Mouse (Mus musculus) urinary bladder, adult 2 months (tissue): ENCODE data around the gene Lsamp. TPM values are rescaled to one million over a fixed set of nuclear protein-coding genes. Genes with fewer than 3 reads are reported as not detected.

Experiments
- DNase-seq: peaks from one replicate; pipeline ENCODE4 v3.0.0; 2022; ENCODE audit warnings: low spot score
- polyA plus RNA-seq: library from polyadenylated mRNA; depleted of rRNA; stranded (reverse); fragments of >200 nt; gene quantifications from 2 replicates; pipeline ENCODE4 v1.2.3, GENCODE M21; 2012

Lsamp gene
- polyA plus RNA-seq, 1 experiment = 4.7 TPM

DNA sequence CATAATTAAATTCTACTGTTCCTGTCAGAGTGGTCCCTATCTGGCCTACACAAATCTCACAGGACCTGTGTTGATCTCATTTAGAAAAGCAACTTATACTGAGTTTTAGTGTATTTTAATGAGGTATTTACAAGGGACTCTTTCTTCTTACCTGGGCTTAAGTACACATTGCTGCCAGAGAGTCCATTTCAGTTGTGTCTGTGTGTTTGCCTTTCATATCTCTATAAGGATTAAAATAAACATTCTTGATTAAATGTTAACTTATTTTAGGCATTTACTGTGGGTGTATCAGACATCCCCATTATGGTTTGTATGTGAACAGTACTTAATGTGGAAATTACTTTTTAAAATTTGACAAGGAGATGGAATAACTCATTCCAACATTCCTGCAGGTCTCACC lies 963.9 kb downstream of the Lsamp start:
- no peak for DNase-seq

DNA sequence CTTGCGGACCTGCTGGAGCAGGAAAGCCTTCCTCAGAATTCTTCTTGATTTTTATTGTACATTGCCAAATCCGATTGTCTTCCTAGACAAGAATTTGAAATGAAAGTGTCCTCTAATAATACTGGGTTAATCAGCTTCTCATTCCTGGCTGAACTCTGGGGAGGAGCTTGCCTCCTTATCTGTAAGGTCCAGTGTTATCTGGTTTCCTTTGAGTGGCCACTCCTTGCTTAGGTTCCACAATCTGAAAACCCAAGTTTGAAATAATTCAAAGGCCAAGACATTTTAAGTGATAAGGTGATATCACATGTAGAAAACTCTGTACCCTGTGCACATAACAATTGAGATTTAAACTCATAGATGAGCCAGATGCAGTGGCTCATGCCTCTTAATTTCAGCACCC lies 975.0 kb downstream of the Lsamp start:
- no peak for DNase-seq

DNA sequence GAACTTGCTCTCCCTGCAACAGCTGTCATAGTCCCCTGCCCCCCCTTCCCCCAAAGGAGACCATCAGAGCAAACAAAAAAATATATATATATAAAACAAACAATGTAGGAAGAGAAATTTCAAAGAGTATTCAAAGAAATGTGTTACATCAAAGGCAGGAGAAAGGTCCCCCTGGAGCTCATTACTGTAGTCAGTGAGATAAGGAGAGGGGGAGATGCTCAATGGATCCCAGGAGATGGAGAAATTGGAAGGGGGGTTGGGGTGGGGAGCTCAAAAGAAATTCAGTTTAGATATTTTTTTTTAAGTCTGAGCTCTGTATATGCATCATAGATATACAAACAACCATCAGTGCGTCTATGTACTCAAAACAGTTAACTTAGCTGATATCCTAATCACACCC lies 976.4 kb downstream of the Lsamp start:
- no peak for DNase-seq

DNA sequence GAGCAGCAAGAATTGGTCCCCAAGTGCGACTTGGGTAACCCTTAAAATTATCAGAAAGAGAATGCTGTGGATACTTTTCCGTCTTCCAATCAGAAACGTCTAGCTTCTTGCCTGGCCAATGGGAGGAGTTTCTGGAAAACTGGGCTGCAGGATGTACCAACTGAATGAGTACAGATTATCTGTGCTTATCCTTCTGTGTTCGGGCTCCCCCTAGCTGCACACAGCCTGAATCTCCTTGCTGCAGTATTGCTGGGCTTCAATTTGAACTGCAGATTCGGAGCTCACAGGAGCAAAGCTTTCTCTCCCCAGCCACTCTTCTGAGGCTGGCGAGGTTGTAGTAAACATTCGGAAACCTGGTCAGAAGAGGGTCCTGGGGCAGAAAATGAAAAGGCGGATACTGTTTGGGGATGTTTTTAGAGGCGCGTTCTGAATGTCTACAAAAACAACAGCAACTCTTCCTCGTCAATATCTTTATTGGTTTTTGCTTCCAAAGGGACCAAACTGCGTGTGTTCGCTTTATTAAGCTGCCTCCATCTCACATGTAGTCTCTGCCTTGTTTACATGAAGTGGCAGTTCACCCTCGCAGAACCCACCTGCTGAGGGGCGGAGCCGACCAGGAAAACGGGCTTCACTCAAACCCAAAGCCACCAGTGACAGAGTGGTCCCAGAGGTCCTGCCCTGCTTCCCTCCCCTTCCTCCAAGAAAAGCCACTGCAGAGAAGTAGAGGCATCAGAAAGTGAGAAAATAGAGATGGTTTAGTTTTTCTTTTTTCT lies 984.1 kb downstream of the Lsamp start:
- DNase-seq = peak; percentile 28

DNA sequence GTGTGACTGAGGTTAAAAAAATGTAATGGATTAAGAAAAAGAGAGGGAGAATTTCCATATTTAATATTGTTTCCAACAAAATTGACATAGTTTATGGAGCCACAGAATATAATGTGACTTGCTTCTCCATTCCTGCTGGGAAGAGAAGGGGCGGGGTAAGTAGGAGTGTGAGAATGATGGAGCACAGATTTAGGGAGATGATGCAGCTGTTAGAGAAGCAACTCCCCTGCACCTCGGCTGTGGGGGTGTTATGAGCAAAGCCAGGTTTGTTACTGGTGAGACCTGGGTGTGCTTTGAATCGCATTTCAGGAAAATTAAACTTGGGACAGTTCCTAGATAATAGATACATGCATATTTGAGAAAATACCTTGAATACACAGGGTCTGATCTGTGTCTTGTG lies 987.2 kb downstream of the Lsamp start:
- no peak for DNase-seq

DNA sequence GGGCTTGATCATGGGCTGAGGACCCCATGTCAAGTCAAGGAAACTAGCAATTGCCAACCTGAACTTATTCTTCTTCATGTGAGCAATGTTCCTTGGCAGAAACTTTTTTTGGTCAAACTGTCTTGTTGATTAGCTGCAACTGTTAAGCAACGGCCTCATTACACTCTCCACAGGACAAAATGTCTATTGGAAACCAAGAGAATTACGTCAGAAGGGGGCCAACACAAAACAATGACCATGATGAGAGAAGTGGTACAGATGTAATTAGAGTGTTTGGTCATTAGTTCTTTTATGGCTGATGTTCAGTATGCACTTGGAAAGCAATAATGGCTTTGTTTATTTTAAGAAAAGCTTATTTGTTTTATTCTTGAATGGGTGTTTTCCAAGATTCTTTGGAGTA lies 989.9 kb downstream of the Lsamp start:
- DNase-seq = no peak

DNA sequence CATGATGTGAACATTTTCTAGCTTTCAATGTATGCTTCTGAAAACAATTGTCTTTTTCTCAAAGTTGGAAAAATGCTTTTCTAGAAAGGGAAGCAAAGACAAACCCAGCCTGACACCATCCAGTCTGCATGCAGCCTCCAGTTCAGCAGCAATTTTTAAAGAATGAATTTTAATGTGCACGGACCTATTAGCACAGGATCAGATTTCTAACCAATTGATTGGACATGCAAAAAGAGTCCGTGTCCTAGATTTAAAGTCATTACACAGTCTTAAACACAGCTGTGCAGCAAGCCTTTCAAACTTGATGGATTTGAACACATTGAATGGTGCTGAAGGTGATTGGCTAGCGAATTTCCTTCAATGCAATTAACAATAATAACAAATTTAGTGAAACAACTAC lies 998.9 kb downstream of the Lsamp start:
- no peak for DNase-seq

DNA sequence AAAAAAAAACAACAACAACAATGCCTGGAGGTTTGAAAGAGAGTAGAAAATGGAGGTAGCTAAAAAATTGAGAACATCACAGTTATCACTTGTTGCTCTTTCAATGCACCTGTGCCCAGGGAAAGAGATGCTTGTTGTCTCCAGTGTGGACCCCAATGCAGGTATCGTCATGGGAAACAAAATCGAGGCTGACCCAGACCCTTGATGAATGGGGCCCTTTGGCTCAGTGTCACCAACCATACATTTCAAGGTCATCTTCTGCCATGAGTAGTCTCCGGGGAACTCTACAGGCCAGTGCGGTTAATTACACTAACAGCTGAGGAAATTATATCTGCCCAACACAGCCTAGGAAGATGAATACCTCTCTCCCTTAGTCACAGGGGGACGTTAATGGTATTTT lies 1023.4 kb downstream of the Lsamp start:
- no peak for DNase-seq

DNA sequence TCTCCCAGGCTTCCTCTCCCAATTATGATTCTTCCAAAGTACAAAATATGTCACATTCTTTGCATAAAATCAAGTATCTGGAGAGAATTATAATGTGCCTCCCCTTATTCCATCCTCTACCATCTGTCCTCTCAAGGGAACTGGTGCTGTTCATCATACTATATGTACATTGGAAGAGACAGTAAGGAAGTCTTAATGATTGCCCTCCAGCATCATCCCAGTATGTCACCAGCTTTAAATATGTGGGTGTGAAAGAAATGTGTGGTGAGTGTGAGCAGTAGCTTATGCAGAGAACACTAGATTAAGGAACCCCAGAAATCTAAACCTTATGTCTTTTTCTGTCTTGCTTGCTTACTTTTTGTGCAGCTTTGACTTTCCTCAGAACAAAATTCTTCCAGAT lies 1050.6 kb downstream of the Lsamp start:
- no peak for DNase-seq

DNA sequence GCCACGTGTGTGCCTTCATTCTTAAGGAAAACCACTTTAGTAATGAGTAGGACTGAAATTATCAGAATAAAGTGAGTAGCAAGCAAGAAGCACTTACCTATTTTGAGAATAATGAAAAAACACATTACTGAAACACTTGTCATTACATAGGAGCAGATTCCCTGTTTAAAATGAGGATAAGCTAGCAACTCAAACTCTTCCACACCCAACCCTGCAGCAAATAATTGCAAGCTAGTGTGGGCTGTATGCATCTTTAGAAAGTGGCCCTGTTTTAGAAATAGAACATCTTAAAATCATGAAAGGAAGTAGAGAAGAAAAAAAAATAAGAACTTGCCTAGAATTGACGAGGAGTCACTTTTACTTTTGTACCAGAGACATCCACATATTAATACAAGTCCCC lies 1057.5 kb downstream of the Lsamp start:
- no peak for DNase-seq

DNA sequence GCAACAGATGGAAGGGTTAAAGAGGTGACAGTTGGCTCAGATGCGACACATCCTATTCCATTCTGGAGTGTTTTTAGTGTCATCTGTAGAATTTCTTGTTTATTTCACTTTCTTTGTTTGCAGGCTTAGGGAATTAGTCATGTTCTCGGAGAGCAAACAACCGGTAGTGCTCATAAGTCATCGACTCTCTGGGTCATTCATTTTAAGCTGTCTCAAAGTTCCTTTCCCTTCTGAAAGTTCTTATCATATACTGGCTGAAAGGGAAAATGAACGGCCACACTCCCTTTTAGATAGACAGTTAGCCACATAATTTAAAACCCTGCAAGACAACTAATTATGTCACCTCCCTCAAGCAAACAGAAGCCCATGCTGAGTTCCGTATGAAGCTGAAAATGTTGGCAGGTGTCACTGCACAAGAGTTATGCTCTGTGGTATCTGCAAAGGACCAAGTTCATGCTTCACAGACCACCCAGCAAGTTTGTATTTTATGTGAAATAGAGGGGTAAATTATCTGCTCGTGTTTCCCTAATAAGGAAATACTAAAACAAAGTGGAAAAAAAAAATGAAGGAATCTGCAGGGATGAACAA lies 1079.2 kb downstream of the Lsamp start:
- DNase-seq = no peak

DNA sequence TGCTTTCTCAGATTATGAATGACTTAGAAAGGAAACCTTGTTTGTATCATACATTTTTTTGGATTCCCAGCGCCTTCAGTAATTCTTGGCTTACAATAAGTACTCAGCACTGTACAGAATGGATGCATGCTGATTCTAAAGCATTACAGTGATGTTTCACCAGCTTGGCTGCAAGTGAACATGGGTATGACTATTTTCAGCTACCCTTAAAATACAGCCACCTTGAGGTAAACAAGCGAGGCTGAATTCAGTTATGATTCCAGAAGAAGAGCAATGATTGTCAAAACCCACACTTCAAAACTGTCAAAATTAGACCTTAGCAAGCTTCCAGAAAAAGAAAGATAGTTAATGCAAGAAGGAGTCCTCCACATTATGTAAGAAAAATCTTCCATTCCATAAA lies 1089.3 kb downstream of the Lsamp start:
- DNase-seq = no peak

DNA sequence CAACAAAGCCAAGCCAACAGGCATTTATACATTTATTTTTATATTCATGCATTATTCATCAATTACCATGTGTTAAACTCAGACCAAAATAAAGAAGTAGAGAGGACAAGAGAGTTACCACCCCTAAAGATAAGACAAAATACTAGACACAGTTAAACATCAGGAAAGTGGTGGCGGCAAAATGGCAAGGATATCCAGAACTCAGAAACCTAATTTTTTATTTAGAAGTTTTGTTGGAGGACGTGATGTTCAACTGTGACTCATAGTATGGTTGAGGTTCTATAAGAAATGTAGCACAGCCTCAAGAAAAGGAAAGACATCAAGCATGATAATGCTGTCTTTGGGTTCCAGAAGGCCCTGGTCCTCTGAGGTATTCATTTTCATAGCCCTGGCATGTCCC lies 1104.5 kb downstream of the Lsamp start:
- DNase-seq = no peak

DNA sequence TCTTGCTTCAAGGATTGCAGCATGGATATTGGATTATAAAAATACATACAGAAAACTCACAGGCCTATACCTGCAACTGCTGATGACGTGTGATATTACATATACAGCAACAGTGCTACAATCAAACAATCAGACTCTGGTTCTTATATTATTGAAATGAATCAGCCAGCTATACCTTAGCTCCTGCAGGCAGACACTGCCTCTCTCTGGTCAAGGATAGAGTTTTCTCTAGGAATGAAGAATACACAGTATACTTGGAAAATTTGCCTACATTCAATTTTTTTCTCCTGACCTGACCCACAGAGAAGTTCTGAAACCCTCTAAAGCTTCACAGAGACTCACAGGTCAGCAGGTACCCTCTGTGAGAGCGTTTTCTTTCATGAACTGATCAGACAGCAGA lies 1105.9 kb downstream of the Lsamp start:
- no peak for DNase-seq

DNA sequence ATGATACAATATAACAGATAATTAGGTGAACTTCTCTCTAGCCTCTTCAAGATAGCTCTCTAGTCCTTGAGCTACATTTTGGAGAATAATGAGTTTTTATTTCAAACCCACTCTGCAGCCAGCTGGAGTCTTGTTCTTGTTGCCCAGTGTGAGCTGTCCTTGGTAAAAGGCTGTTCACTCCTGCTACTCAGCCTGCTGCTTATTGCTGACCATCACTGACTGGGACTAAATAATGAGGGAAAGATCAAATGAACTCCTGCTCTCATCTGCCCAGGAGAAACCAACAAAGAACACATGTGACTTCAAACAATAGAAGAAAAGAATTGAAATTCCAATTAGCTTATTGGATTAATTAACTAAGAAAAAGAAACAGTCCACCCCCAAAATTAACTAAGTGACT lies 1107.1 kb downstream of the Lsamp start:
- DNase-seq = no peak

DNA sequence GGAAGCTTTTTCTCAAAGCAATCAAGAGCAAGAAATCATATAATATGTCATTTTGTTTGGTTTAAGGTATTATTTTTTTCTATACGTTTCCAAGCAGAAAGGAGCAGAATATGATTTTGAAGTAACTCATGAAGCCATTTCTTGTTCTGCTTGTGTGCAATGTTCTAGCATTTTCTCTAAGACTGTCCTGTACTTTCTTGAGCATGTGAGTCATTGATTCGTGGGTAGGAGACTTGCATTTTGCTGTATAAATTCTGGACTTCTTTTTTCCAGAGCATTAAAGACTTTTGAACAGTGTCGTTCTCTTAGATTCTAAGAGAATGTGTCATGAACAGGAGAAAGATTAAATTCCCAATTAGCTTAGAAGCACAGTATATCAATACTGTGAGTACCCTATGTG lies 1118.6 kb downstream of the Lsamp start:
- no peak for DNase-seq

DNA sequence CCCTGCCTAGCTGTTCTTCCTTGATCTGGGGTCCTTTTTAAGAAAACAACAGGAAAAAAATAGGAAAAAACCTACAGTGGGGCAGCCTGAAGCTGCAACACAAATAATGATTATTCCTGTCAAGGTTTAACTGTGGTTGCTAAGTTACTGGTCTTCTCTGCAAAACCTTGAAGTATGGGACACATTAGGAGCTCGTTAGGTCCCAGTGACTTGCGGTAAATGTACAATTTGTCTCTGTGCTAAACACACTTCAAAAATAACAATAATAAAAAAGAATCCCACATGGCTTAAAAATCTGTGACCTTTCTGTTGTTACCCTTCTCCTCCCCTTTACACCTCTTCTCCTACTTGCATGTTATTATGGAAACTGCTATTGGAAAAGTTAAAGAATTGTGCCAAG lies 1140.2 kb downstream of the Lsamp start:
- no peak for DNase-seq

DNA sequence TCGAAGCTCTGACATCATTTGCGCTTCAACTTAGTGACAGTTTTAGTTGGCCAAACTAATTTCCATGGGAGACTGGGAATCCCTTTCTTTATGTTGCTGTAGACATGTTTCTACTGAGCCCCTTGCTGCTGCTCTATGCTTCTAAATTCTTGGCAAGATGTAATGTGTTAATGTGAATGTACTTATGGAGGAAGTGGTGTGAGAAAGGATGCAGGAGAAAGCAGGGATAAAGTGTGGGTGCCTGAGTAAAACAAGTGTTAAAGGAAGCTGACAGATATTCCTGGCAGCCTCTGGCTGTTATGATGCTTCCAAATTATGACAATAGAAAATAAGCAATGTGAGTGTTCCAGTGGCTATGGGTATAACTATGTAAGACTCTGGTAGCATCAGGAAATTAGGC lies 1140.9 kb downstream of the Lsamp start:
- DNase-seq = no peak

DNA sequence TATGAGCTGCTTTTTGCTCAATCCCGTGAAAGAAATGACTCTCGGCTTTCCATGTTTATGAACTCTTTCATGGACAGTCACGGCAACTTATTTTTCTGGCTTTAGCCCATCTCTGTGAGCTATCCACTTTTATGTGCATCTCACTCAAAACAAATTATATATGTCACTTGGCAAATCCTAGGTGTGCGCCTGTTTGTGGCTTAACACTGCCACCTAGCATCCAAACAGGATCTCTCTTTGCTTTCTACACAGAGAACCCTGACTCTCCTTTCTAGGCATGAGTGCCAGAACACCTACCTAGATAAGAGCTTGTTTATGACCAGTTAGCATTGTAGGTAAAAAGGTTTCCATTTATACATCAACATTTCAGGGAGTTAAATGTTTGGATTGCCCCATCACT lies 1146.9 kb downstream of the Lsamp start:
- no peak for DNase-seq

DNA sequence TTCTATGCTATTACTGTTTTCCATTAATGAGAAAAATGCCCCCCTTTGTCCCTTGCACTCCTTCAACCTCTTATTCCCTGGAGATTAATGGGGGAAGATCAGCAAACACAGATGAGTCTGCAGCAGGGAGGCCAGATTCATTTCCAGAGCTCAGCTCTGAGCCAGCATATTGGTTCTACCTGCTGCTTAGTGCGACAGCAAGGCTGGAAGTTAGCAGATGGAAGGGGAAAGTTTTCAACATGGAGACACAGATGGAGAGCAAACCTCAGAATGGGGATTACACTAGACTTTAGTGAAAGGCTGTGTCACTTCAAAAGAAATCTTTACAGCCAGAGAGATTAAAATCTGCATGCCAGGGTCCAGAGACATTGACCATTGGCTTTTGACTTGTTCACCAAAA lies 1188.7 kb downstream of the Lsamp start:
- DNase-seq = no peak

DNA sequence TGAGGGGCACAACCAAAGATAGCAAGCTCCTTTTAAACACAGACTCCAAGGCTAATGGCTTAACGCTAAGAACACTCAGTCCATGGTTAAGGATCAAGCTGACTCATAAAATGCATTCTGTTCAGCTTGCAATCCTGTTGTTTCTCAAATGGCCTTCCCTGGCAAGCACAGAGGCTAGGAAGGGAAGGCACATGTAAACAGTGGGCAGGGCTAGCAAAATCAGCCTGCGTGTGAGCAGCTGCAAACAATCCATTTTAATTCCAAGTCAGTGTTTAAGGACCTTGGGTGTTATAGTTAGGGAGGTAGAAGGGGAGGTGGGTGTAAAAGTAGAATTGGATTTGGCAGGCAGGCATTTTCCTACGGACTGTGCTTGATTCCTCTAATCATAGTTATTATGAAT lies 1195.4 kb downstream of the Lsamp start:
- no peak for DNase-seq

DNA sequence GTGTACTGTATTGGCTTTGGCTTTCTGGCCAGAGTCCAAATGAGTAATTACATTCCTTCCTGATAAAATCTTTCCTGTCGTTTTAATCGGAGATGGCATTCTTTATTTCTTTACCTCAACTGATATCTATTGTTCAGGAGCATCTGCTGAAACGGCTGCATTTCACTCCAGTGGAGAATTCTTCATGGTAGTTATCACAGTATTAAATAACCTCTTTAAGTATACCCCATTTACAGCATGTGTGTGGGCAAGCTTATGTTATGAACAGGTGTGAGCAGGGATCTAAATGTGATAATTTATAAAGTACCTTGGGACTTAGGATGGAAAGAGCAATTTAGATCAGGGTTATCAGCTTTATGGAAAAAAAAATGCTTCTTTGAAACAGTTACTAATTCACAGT lies 1196.7 kb downstream of the Lsamp start:
- DNase-seq = no peak

DNA sequence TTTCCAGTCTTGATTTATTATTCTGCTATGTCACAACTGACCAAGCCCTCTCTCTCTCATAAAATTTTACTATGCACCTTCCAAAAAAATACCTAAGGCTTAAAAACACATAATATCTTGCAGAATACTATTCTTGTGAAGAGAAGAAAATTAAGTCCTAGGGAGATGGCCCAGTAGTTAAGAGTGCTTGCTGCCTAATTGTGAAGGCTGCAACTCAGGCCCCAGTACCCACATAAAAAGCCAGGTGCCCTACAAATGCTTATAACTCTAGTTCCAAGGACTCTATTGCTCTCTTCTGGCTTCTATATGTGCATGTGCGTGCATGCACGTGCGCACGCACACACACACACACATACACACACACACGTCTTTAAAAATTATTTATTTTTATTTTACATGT lies 1225.9 kb downstream of the Lsamp start:
- no peak for DNase-seq

DNA sequence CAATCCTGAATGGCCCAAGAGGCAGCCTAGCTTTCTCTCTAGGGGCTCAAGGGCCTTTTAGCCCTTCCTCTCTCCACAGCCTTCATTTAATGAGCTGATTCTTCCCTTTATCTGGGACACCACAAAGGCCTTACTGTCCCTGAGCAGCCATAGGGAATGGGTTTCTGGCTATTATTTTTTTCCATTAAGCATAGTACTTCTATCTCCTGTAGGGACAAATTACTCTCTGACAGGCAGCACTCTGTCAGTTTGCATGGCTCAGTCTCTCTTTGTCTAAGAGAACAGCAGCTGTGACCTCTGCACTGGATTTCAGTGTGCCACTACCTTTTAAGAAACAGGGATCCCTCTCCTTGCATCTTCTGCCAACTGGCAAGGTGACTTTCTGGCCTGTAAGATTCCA lies 1251.7 kb downstream of the Lsamp start:
- no peak for DNase-seq
